Mouse (Mus musculus) cerebellum, postnatal 14 days (tissue): ENCODE data around the gene Rubcn.
"Not testable (repeated sequence)": the region's sequence is repeated elsewhere in the genome, so short reads cannot be mapped to it uniquely, and the experiment has no call there.

Source experiments
- DNase-seq, 2 experiments: peaks; one replicate each; pipeline ENCODE4 v3.0.0; 2021; ENCODE audit warnings: mixed read lengths in 2 of 2

Gene Rubcn

DNA sequence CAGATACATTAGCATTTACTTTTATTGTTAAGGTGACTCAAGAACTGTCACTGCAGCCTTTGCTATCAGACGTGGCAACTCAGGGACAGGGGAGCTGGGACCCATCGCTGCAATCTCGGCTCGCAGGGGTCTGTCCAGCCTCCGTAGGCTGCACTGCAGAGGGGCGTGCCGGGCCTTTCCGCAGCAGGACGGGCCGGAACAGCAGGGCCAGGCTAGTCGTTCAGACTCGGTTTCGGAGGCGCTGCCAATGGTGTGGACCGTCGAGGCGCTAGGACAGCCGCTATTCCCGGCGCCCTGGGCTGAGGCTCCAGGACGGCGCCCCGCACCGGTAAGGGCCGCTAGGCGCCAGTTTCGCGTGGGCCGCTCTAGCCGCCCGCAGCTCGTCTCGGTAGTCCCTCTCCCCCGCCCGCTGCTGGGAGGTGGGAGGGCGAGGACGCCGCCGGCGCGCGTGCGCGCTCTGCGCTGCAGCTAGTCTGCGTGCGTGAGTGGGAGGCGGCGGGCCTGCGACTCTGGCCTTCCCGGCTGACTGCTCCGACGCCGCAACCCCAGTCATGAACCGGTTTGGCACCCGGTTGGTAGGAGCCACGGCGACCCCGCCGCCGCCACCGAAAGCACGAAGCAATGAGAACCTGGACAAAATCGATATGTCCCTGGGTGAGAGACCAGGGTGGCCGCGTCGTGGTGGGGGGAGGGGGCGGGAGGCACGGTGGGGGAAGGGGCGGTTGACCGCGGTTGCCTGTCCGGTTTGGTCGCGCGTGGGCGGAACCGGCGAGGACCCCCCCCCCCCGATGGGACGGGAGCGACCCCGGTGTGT is at the start of gene Rubcn, which contains the start of gene Fyttd1:
Gene Rubcn, minus strand, starts transcription at position 424 of the 814 bp plus-strand sequence.
Gene Fyttd1, plus strand, starts transcription at position 158 of the 814 bp plus-strand sequence.
- peak; percentile 97 to 98 for DNase-seq

DNA sequence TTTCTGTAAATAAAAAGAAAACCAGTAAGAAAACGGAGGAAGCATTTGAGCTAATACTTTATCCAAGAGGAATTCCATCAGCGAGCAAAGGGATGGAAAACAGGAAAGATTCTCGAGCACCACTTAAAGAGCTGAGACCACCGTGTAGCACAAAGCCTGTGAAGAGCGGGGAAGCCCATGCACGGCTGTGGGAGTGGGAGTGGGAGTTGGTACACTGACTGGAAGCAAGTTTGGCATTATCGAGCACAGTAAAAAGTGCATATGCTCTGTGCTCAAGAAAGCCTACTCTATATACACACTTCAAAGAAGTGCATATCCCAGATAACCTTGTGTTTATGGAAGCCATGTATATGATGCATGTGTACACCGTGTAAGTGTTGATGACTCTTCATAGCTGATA is 49.5 kb upstream of the Rubcn start:
- no peak for DNase-seq

DNA sequence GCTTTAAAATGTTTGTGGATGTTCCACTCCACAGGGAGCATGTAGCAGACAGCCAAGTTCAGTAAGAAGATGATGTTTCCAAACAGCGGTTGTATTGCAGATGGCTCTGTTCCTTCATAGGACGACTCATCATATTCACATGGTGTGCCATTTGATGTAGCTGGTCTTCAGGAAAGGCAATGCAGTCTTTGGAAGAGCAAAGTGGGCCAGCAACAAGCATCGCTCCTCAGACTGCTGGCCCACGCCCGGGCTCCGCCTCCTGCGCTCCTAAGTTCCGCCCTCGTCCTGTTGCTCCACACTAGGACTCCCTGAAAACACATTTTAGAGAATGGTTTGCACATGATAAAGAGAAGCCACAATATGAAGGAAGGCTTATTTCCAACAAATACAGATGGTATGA is 49.1 kb upstream of the Rubcn start:
- not testable (repeated sequence) for DNase-seq

DNA sequence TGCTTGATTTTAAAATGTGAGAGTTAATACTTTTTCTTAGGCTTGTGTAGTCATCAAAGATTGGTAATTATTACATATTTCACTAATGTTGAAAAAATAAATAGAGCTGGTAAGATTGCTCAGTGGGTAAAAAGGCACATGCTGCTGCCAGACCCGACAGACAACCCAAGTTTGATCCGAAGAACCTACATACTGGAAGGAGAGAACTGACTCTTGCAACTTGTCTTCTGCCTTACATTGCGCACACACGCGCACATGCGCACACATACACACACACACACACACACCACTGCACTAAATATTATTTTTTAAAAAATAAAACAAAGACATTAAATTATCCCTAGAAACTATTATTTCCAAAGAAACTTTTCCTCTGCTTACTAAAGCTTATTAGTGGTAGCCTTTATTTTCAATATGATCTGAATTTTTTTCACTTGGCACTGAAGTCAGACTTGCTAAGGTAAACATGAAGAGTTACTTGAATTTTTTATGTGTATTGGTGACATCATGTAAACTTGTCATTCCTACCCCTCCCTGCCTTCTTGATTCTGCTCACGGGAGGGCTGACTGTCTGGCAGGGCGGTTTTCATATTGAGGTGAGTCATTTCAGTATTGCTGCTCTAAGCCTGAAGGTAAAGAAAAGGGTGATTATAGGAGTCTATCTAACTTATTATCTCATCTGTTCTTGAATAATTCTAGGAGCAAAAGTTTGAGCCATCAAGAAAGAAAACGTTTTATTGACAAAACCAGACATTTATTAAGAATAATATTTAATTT is 37.9 kb upstream of the Rubcn start:
- no peak for DNase-seq

DNA sequence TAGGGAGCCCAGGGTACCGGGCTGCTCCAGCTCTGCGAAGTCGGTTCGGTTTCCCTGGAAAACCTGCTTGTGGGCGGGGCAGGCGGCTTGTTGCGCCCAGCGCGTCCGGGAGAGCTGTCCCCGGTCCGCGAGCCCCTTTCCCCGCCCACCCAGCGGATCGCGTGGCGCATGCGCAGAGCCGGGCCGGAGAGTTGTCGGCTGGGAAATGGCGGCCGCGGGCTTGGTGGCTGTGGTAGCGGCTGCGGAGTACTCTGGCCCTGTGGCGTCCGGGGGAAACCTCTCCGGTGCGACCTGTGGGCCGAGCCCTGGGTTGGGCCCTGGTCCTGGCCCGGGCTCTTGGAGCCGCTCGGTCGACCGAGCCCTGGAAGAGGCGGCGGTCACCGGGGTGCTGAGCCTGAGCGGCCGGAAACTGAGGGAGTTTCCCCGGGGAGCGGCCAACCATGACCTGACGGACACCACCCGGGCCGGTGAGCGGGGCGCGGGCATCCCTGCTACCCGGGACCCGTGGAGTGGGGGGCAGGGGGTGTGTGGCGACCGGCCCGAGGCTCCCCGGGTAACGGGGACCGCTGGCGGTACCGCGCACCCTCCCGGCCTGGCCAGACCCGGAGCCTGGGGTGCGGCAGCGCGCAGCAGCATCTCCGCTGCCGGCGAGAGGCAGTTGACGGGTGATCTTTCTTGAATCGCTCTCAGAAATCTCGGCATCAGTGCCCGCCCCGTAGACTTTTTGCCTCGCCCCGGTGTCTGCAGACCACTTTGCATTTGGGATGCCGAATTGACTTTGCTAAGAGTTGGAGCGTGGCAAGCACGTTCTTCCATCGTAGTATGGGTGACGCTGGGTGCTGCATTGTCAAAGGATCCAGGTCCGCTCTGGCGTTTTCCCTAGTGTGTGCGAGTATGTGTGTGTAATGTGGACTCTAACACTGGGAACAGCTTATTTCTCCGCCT is 36.6 kb upstream of the Rubcn start, which contains the start of gene Lrch3:
Gene Lrch3, plus strand, starts transcription at position 164 of the 945 bp plus-strand sequence.
- DNase-seq, result peak; percentile 98

DNA sequence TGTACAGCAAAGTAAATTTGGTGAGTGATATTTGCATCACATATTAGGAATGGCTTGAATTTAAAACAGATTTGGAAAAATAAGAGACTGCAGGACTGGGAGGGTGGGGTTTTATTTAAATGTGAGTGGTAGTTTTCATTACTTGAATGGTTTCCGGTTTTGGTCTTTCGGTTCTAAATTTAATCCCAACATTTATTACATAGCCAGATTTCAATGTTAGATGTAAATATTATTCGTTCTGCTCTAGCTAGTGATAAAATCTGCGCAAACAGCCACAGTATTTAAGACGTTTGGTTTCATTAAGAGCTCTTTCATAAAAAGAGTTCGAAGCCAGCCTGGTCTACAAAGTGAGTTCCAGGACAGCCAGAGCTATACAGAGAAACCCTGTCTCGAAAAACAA is 35.6 kb upstream of the Rubcn start:
- DNase-seq, result no peak

DNA sequence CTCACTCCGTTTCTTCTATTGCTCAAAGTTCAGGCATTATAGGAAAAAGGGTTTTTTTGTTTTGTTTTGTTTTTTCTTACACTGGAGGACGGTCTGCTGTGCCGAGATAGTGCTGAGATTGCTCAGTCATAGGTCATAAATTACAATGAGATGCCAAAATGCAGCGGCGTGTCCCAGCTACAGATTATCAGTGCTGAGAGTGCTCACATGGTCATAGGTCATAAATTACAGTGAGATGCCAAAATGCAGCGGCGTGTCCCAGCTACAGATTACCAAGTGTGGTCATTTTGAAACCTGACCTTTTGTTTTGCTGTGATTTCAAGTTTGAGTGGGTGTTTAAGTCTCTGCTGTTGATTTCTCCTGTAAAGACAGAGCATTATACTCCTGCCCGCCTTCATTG is 29.2 kb upstream of the Rubcn start:
- no peak for DNase-seq

DNA sequence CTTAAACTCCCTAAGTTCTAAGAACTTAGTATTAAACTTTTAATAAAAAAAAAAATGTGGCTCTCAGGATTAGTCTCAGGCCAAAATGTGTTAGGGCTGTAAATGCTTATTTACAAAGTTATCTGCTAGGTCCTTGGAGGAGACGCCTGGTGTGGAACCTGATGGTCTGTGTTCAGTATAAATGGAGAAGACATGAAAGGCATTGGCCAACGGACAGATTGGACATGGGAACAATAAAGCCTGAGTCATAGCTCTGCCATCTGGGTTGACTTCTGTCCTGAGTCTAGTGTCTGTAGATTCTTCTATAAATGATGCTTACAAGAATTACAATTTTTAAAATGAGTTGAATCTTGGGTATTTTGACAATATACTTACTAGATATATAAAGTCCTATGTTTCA is 28.6 kb upstream of the Rubcn start:
- DNase-seq, result no peak

DNA sequence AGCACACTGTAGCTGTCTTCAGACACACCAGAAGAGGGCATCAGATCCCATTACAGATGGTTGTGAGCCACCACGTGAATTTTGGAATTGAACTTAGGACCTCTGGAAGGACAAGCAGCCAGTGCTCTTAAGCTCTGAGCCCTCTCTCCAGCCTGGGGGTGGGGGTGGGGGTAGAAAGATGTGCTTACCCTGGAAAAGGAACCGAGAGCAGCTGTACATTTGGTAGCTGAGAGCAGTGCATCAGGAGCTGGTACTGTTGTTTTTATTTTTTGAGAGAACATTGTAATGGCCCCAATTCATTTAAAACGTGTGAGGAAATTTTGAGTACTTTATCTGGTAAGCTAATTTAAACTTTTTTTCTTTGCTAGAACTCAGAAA is 24.5 kb upstream of the Rubcn start:
- no peak for DNase-seq

DNA sequence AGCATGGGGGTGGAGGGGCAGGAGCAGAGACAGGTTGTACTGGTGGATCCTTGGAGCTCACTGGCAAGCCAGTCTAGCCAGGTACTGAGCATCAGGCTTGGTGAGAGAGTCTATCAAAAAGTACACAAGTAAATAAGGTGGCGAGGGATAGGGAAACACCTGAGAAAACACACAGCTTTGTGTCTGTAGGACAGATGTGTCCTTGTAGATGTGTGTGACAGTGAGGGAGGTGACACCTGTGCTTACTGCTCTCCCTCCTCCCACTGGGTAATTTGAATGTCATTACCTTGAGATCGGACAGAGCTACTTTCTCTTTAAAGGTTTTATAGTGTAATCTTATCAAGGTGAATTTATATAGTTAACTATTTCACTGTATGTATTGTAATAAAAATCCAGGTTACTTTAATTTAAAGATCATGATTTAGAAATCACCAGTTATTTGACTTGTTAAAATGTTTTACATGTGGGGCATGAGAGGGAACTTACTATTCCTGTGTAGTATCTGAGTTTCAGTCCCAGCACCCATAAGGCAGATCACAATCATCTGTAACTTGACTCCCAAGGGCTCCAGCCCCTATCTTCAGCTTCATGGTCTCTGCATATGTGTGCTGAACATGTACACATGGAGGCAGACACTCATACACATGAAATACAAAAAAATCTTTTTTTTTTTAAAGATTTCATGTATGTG is 23.9 kb upstream of the Rubcn start:
- DNase-seq, result no peak

DNA sequence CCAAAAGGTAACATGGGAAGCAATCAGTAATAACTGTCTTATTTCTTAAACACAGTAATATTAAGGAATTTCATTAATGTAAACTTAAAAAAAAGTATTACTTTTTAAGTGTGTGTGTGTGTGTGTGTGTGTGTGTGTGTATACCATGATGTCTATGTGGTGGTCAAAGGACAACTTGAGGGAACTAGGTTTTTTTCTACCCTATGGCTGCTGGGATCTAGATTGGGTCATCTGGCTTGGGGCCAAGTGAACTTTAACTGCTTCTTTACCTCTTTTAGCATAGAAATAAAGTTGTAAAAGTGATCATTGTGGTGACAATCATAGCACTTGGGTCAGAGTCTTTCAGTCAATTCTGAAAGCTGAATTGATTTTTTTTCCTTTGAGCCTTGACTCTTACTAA is 18.6 kb upstream of the Rubcn start:
- DNase-seq, result no peak

DNA sequence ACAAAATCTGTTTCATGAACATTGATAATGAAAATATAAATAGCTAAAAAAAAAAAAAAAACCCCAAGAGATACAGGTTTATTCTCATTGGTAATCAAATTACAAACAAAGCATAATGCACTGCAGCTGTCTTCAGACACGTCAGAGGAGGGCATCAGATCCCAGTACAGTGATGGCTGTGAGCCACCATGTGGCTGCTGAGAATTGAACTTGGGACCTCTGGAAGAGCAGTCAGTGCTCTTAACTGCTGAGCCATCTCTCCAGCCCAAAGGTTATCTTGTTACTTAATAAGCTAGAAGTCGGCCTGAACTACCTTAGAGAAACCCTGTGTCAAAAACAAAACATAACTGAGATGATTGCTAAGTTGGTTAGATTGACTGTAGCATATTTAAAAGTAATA is 12.3 kb upstream of the Rubcn start:
- DNase-seq, result no peak

DNA sequence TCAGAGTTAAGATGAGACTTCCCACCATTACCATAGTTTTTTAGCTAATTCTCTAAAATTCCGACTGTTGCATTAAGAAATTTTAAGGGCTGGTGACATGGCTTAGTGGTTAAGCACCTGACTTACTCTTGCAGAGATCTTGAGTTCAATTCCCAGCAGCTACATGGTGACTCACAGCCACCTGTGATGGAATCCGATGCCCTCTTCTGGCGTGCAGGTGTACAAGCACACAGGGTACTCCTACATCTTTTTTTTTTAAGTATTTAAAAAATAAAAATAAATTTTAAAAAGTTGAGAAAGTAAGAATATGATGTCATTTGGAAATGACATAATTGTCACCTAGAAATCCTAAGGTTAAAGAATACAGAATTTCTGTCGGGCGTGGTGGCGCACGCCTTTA is 10.4 kb upstream of the Rubcn start:
- no peak for DNase-seq

DNA sequence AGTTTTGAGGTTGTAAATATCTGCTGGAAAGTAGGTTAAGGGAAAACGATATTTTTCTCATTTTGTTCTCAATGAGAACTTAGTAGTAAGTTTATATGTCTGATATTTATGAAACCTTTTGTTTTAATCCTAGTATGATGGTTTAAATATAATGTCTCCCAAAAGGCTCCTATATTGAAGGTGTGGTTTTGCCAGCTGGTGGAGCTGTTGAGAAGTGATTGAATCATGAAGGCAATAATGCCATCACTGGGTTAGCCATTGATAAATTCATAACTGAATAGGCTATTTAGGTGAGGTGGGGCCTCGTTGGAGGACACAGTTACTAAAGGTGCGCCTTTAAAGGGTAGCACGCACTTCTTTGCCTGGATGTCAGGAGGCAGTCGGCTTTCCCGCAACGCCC is 4.0 kb upstream of the Rubcn start:
- DNase-seq, result no peak

DNA sequence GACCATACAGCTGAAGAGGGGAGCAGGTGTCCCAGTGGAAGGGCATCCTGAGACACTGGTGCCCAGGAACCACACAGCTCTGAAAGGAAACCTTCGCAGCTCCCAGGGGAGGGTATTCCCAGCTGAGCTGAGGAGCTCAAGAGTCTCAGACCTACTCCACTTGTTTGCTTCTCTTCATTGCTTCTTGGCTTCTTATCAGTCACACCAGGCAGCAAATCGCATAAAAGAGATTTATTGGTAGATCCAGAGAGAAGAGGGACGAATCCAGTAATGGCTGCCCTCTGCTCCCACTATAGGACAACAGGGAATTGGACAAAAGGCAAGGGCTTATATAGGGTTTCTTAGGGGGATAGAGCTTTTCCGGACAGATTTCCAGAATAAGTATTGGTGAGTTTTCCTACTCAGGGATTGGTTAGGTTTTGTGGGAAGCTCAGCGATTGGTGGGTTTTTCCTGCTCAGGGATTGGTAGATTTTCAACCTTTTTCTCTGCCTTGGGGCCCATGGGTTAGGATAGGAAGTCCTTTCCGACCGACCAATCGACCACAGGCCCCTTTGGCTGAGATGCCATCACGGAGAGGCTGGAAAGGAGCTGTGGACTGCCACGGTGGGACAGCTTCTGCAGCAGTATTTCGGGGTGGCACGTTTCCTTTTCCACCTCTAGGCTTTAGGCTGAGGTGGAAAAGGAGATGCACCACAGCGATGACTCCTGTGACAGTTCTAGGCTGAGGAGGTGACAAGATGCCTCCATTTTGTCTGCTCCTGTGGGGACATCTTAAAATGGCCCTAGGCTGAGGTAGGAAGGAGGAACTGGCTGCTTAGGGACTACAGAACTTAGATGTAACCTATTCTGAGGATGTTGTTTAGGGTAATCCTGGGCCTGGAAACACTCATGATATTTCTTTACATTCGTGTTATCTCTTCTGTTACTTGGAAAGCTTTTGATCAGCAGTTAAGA is 1.7 kb upstream of the Rubcn start:
- DNase-seq, result peak in 1 of 2 experiments; percentile 6

DNA sequence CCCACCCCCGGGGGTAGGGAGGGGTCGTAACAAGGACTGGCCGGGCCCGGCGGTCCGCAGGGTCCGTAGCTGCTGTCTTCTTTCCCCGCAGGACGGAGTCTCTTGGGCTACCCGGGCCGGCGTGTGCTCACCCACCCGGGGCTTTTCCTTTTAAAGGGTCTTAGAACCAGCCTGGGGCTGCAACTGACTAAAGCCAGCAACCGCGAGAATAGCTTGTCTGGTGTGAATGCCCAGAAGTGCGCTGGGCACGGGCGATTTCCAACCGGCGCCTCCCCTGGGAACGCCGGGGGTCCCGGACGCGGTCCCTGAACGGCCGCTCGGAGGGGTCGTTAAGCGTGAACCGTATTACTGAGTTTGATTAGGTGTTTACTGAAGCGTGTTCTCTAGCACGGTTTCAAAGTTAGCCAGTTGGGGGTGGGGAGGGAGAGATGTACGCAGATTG is 612 bp upstream of the Rubcn start:
- DNase-seq, result peak in 1 of 2 experiments; percentile 38

DNA sequence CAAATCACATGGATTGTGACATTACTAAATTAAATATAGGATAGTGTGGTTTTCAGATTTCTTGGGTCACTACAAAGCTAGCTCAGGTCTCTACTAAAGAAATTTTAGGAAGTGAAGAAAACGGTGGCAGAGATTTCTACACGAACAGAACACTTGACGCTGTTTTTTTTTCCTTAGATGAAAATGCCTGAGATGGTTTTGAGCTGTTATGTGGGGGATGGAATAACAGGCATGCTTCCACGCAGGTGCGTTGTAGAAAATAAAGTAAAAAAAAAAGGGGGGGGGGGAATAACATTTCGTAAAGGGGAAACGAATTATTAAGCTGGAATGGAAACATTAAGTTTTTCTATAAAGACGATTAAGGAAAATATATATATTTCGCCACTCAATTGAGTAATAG is 735 bp downstream of the Rubcn start:
- no peak for DNase-seq

DNA sequence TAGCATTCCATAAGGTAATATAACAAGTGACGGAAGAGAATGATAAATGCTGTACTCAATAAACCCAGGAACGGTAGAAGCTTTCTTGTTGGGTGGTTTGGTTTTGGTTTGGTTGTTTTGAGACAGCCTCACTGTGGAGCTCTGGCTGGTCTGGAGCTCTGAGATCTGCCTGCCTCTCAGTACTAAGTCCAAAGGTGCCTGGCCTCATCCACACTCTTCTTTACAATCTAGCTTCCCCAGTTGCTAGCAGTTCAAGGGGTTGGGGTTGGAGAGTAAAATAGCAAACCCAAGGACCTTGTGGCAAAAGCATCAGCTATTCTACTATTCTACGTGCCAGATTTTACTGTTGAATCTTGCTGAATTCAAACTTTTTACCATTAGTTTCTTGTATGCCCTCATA is 1.7 kb downstream of the Rubcn start:
- no peak for DNase-seq

DNA sequence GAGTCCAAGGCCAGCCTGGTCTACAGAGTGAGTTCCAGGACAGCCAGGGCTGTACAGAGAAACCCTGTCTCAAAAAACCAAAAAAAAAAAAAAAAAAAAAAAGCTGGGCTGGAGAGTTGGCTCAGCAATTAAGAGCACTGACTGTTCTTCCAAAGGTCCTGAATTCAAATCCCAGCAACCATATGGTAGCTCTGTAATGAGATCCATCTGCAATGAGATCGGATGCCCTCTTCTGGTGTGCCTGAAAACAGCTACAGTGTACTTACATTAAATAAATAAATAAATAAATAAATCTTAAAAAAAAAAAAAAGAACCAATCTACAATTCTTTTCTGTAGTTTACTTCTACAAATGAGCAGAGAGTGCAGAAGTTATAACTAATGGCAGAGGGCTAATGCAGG is 2.3 kb downstream of the Rubcn start:
- not testable (repeated sequence) for DNase-seq

DNA sequence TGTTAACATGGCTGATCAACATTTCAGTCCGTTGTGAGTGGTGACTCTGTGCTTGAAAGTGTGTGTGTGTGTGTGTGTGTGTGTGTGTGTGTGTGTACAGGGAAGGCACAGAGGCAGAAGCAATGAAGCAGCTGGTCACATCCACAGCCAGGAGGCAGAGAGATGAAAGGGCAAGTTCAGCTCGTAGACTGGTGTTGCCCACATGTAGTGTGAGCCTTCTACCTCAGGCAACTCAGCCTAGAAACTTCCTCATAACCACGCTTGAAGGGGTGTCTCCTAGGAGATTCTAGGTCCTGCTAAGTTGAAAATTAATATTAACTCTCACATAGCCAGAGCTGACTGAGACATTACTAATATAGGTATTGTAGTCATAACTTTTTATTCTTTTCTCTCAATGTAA is 4.2 kb downstream of the Rubcn start:
- DNase-seq, result no peak

DNA sequence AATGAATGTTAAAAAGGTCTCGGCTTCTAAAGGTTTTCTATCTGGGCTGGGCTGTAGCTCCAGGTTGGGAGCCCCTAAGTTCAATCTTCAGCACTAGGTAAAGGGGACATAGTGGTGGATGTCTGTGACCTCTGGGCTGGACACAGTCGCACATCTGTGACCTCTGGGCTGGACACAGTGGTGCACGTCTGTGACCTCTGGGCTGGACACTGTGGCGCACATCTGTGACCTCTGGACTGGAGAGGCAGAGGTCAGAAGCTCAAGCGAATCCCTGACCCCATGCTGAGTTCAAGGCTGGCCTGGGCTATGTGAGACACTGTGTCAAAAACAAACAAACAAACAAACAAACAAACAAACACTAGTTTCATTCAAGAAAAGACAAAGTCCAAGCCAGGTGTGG is 7.3 kb downstream of the Rubcn start:
- peak in 1 of 2 experiments; percentile 6 for DNase-seq
